Mouse (Mus musculus): ENCODE data around the gene 2010300C02Rik. TPM values are rescaled to one million over a fixed set of nuclear protein-coding genes. Genes with fewer than 3 reads are reported as not detected.
"Not testable (repeated sequence)": the region's sequence is repeated elsewhere in the genome, so short reads cannot be mapped to it uniquely, and the experiment has no call there.

Gene 2010300C02Rik
- polyA plus RNA-seq, 1 experiment from 2014 or later = 2.7 TPM

DNA sequence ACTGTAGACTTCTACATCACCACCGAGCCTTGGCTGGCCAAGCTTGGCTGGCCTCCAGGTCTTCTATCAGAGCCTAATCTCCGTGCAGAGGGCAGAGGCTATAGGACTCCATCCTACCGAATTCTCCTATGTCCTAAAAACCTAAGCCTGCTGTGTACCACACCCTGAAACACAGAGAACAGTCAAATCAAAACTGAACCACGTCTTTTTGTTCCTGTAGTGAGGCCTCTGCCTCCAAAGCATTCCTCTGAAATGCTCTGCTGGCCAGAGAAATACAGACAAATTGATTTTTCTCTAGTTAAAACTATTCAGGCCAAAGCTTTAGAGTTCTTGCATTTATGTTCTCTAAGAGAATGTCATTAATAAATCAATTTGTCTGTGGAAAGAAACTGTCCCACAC lies 109.6 kb downstream of the 2010300C02Rik start:
- H3K27me3 ChIP-seq (replicated peaks) = no peaks in the 10 kb centered on the region
- no peak overlapping the region for H3K4me2 ChIP-seq
- H3K4me3 ChIP-seq = no peak overlapping the region
- H3K9ac ChIP-seq = no peak overlapping the region
- no peaks in the 10 kb centered on the region for H3K36me3 ChIP-seq (replicated peaks)
- ATAC-seq (replicated peaks) = no peak
- no peaks in the 10 kb centered on the region for H3K4me1 ChIP-seq
- no peaks in the 10 kb centered on the region for H3K9me3 ChIP-seq
- 63% methylated on average over 4 of the region's 4 CpGs for WGBS
- no peak overlapping the region for H3K27ac ChIP-seq

DNA sequence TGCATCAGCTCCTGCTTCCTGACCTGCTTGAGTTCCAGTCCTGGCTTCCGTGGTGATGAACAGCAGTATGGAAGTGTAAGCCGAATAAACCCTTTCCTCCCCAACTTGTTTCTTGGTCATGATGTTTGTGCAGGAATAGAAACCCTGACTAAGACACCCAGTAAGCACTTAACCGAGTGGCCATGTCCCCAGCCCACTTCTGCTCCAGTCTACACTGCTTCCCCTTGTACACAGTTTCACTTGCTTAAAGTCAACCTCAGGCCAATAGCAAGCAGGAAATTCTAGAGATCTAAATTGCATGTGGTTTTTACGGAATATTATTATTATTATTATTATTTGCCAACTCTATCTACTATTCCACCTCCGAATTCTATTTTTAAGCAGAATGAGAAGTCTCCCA lies 114.2 kb downstream of the 2010300C02Rik start:
- H3K9me3 ChIP-seq; H3K4me1 ChIP-seq; H3K27ac ChIP-seq; H3K36me3 ChIP-seq (replicated peaks); H3K4me3 ChIP-seq; ATAC-seq (replicated peaks); H3K27me3 ChIP-seq (replicated peaks); H3K4me2 ChIP-seq; H3K9ac ChIP-seq: not testable (repeated sequence)
- 86% methylated on average over 4 of the region's 5 CpGs for WGBS

DNA sequence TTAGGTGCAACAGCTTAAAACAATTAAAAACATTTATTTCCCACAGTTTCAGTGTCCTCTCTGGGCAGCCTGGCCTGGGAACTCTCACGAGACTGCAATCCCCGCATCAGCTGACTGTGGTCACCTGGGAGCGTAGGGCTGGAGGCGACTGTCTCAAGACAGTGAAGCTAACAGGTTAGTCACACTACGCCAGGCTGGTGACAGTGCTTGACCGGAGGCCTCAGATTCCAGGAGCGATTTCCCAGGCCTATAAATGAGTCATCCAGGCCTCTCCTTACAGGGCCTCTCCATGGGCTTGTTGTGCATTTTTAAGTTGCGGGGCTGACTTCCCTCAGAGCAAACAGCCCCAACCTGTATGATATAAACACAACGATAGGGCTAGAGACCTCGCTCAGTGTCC lies 116.7 kb downstream of the 2010300C02Rik start:
- no peak overlapping the region for H3K9ac ChIP-seq
- H3K4me2 ChIP-seq = no peak overlapping the region
- H3K4me1 ChIP-seq = no peaks in the 10 kb centered on the region
- H3K27me3 ChIP-seq (replicated peaks) = no peaks in the 10 kb centered on the region
- no peaks in the 10 kb centered on the region for H3K9me3 ChIP-seq
- H3K36me3 ChIP-seq (replicated peaks) = no peaks in the 10 kb centered on the region
- no peak overlapping the region for H3K27ac ChIP-seq
- no peak overlapping the region for H3K4me3 ChIP-seq
- 95% methylated on average over 10 of the region's 10 CpGs for WGBS
- ATAC-seq (replicated peaks) = no peak

DNA sequence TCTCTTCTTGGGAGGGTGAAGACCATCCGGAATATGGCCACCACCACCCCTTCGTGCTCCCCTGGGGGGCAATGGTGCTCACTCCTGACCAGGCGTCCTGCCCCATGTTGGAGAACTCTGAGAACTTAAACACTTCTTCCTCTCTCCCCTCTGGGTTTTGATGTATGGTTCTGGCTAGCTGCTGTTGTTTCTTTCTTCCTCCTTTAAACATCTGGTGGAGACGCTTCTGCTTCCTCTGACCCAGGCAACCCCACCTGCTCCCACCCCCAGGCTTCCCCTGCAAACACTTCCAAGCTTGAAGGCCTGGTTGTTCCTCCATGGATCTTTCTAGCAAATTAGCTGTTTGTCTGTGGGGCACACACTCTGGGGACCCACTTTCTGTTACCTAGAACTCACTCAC lies 117.6 kb downstream of the 2010300C02Rik start:
- no peaks in the 10 kb centered on the region for H3K36me3 ChIP-seq (replicated peaks)
- 91% methylated on average over 4 of the region's 4 CpGs for WGBS
- no peak for ATAC-seq (replicated peaks)

DNA sequence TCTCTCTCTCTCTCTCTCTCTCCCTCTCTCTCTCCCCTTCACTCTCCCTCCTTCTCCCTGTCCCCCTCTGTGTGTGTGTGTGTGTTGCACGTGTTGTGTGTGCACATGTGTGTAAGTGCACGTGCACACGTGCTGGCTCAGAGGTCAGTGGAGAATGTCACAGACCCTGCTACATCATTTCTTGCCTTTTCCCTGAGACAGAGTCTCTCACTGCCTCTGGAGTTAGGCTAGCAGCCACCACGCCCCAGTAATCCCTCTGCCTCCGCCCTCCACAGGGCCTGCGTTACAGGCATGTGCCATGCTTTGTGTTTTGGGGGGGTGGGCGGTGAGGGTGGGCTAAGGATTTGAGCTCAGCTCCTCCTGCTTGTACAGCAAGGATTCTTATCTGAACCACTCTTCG lies 118.4 kb downstream of the 2010300C02Rik start:
- no peak overlapping the region for H3K27ac ChIP-seq
- H3K9ac ChIP-seq = no peak overlapping the region
- H3K4me2 ChIP-seq = no peak overlapping the region
- H3K9me3 ChIP-seq = no peaks in the 10 kb centered on the region
- no peaks in the 10 kb centered on the region for H3K36me3 ChIP-seq (replicated peaks)
- no peaks in the 10 kb centered on the region for H3K27me3 ChIP-seq (replicated peaks)
- H3K4me3 ChIP-seq = no peak overlapping the region
- ATAC-seq (replicated peaks) = no peak
- 74% methylated on average over 8 of the region's 8 CpGs for WGBS
- no peaks in the 10 kb centered on the region for H3K4me1 ChIP-seq

More for the DNA sequence above, 117.6 kb downstream of the 2010300C02Rik start:
- Histone ChIP-seq H3K9me3 (no peaks in the 10 kb centered on the region), H3K9ac (no peak overlapping the region), H3K4me1 (no peaks in the 10 kb centered on the region), H3K27me3 (replicated peaks) (no peaks in the 10 kb centered on the region), H3K27ac (no peak overlapping the region), H3K4me2 (no peak overlapping the region), H3K4me3 (no peak overlapping the region)

DNA sequence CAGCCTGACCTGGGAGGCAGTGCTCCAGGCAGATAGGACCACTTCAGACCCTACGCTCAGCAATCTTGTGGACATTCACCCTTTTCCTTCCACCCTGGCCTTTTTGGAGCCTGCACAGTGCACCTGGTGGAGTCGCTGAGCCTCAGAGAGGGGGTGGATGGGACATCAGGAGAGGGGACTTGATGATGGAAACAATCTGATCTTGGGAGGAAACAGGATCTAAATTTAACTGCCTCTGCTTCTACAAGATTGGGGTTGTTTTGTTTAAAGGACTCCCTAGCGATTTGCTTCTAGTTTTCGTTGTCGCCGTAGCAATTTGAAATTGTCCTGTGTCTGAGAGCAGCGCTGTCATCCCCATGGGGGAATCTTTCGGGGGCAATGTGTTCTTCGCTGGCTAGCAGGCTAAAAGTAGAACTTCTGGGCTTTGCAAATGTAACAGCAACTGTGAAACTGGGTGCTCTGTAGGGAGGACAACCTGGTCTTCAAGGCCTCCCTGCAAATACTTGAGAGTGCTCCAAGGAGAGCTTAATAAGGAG lies 119.2 kb downstream of the 2010300C02Rik start:
- Histone ChIP-seq H3K27me3 (replicated peaks) (no peaks in the 10 kb centered on the region), H3K4me1 (no peaks in the 10 kb centered on the region), H3K4me3 (no peak overlapping the region), H3K9me3 (no peaks in the 10 kb centered on the region), H3K9ac (no peak overlapping the region), H3K27ac (no peak overlapping the region), H3K36me3 (replicated peaks) (no peaks in the 10 kb centered on the region), H3K4me2 (no peak overlapping the region)
- ATAC-seq (replicated peaks) = no peak
- WGBS = 73% methylated on average over 9 of the region's 9 CpGs

DNA sequence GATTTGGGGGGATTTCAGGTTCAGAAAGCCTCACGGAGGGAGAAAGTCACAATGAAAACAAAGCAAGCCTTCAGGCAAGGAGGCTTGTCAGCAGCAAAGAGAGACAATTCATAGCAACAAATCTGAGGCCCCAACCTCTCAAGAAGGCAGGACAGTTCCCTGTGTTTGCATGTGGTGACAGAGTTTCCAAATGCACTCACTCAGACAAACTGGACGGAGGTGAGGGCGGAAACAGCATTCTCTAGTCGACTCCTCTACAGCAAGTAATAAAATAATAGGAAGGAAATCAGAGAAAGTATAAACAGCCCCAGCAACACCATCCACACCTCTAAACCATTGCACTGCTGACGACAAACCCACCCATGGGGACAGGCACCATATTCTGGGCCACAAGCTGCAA lies 120.9 kb downstream of the 2010300C02Rik start:
- WGBS = 84% methylated on average over 5 of the region's 5 CpGs
- no peaks in the 10 kb centered on the region for H3K27me3 ChIP-seq (replicated peaks)
- H3K9me3 ChIP-seq = no peaks in the 10 kb centered on the region
- no peak for ATAC-seq (replicated peaks)
- H3K4me2 ChIP-seq = no peak overlapping the region
- H3K4me1 ChIP-seq = no peaks in the 10 kb centered on the region
- H3K9ac ChIP-seq = no peak overlapping the region
- H3K36me3 ChIP-seq (replicated peaks) = no peaks in the 10 kb centered on the region
- H3K27ac ChIP-seq = no peak overlapping the region
- no peak overlapping the region for H3K4me3 ChIP-seq

DNA sequence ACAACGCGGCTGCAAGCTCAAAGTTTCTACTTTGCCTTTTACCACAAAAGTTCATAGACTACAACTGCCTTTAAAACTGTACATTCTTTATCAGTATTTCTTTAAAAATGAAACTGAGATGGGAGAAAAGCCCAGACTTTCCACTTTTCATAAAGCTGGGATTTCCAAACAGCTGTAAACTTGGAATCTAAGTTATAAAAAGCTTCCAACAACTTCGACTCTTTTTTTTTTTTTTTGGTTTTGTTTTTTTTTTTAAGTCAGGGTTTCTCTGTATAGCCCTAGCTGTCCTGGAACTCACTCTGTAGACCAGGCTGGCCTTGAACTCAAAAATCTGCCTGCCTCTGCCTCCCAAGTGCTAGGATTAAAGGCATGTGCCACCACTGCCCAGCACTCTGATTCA lies 125.1 kb downstream of the 2010300C02Rik start:
- not testable (repeated sequence) for H3K9me3 ChIP-seq; H3K27me3 ChIP-seq (replicated peaks); H3K9ac ChIP-seq; H3K27ac ChIP-seq; H3K4me3 ChIP-seq; ATAC-seq (replicated peaks); H3K36me3 ChIP-seq (replicated peaks); H3K4me1 ChIP-seq; H3K4me2 ChIP-seq
- 89% methylated on average over 3 of the region's 3 CpGs for WGBS

DNA sequence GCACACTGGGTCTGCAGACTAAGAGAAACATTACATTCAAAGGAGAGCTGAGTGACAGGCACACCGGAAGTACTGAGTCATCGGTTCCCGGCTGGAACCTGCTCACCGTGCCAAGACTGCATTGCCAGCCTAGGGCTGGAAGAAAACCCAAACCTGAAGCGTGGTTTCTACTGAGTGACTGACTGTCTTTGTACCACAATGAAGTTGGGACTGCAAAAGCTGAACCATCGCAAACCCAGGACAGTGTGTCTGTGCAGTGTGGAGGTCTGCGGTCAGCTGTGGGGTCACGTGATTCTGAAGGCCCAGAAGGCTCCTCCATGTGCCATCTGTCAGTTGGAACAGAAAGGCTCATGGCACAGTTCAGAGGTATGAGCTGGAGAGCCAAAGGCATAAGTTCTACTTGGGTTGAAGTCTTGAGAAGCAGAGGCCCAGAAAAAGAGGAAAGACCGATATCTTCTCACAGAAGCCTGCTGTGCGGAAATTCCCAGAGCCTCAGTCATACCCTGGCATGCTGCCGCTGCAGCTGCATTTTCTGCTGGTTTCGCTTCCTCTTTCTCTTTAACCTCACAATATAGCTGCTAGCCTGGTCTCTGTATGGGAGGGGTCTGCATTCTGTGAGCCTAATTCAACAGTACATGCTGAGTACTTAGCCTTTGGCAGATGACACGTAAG lies 133.9 kb downstream of the 2010300C02Rik start:
- H3K4me2 ChIP-seq = no peak overlapping the region
- no peak overlapping the region for H3K27ac ChIP-seq
- no peaks in the 10 kb centered on the region for H3K4me1 ChIP-seq
- H3K9me3 ChIP-seq = no peaks in the 10 kb centered on the region
- H3K4me3 ChIP-seq = no peak overlapping the region
- H3K36me3 ChIP-seq (replicated peaks) = no peaks in the 10 kb centered on the region
- ATAC-seq (replicated peaks) = no peak
- H3K27me3 ChIP-seq (replicated peaks) = no peaks in the 10 kb centered on the region
- H3K9ac ChIP-seq = no peak overlapping the region
- WGBS = 90% methylated on average over 13 of the region's 13 CpGs

DNA sequence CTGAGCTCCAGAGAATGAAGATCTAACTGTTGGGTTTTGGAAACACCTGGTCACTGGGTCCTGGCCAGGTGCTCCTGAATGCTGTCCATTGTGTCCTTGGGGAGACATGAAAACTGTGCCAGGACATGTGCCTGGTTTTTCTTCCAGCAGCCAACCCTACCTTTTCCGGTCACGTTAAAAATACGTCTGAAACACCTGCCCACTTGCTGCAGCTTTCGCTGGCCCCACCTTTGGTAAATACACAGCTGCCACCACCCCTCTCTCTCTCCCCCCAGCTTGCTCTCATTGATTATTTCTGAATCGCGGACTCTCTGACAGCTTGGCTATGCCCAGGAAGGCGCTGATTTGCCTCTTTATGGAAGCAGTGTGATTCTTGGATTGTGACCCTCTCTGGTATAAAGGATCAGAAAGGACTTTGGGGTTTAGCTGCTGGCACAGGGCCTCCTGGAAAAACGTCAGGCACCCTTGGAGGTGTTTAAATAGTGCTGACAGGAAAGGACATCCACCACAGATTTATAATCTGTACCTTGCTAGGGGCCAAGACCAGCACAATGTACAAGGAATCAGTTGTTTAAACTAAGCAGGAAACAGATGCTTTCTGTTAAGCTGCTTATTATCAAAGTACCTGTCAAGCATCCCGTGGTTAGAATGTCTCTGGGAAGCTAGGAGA lies 136.0 kb downstream of the 2010300C02Rik start:
- WGBS = 78% methylated on average over 9 of the region's 9 CpGs
- H3K9me3 ChIP-seq = no peaks in the 10 kb centered on the region
- no peaks in the 10 kb centered on the region for H3K4me1 ChIP-seq
- no peaks in the 10 kb centered on the region for H3K36me3 ChIP-seq (replicated peaks)
- H3K4me3 ChIP-seq = no peak overlapping the region
- no peak for ATAC-seq (replicated peaks)
- H3K9ac ChIP-seq = no peak overlapping the region
- H3K4me2 ChIP-seq = no peak overlapping the region
- H3K27ac ChIP-seq = no peak overlapping the region
- no peaks in the 10 kb centered on the region for H3K27me3 ChIP-seq (replicated peaks)

DNA sequence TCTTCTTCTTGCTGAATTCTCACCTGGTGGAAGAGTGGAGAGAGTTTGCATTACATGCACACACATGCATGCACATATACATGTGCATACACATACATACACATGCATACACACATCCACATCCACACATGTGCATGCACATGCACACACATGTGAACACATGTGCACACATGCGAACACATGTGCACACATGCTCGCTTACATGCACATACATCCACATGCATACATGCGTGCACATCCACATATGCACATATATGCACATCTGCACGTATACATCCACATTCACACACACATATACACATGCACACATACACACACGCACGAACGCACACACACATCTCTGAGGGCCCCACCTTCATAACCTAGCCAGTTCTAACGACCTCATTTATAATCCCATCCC lies 136.7 kb downstream of the 2010300C02Rik start:
- Histone ChIP-seq H3K27me3 (replicated peaks) (no peaks in the 10 kb centered on the region), H3K9ac (no peak overlapping the region), H3K36me3 (replicated peaks) (no peaks in the 10 kb centered on the region), H3K4me2 (no peak overlapping the region), H3K4me1 (no peaks in the 10 kb centered on the region), H3K9me3 (no peaks in the 10 kb centered on the region), H3K27ac (no peak overlapping the region), H3K4me3 (no peak overlapping the region)
- no peak for ATAC-seq (replicated peaks)
- 92% methylated on average over 8 of the region's 8 CpGs for WGBS

DNA sequence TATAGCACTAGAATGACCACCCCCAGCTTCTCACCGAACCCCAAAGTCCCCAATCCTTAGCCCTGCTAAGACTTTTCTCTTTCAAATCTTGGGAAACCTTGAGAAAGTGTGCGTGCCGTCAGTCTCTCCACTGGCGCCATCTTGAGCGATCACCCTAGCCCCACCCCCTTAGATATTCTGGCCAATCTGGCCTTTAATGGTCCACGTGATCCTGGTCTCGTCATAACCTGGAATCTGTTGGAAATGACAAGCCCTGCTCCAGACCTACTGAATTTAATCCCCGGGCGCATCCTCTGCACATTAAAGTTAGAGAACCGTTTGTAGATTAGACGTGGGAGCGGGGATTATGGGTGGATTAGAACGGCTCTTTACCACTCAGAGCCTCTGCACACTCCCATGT lies 140.2 kb downstream of the 2010300C02Rik start:
- H3K4me1 ChIP-seq = no peaks in the 10 kb centered on the region
- H3K4me2 ChIP-seq = no peak overlapping the region
- no peaks in the 10 kb centered on the region for H3K27me3 ChIP-seq (replicated peaks)
- H3K9me3 ChIP-seq = no peaks in the 10 kb centered on the region
- ATAC-seq (replicated peaks) = no peak
- H3K4me3 ChIP-seq = no peak overlapping the region
- H3K27ac ChIP-seq = no peak overlapping the region
- 92% methylated on average over 13 of the region's 13 CpGs for WGBS
- H3K36me3 ChIP-seq (replicated peaks) = no peaks in the 10 kb centered on the region
- no peak overlapping the region for H3K9ac ChIP-seq

All from midbrain, embryonic 15.5 days (tissue).